Mouse (Mus musculus): ENCODE measurements around the gene Mapt. TPM values are rescaled to one million over a fixed set of nuclear protein-coding genes. Genes with fewer than 3 reads are reported as not detected.
A peak's percentile ranks its signal among the peaks of the same experiment; 100 is the strongest.

Gene Mapt
- polyA plus RNA-seq, 1 experiment: 77.9 TPM

DNA sequence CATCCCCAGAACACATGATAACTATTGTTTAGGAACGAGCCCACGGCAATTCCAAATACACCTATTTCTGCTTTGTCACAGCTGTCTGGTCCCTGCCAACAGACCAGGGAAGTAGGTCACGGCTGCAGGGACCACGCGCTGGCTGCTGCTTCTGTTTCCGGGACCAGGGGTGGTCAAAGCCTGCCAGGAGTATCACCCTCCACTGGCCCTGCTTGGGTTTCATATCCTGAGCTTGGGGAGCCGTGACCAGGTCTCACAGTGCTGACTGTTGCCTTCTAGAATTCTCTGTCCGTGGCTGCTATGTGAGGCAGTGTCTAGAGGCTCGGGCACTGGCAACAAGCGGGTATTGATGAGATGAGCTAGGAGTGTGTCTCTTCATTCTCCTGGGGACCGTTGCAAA, 36.2 kb downstream of the Mapt start:
- no peak overlapping the region for H3K4me3 ChIP-seq (replicated peaks; ENCODE audit: extremely low read depth, low read depth, low read length)
- 71% methylated on average over 11 of the region's 11 CpGs for WGBS
- DNase-seq: no peak
- H3K4me1 ChIP-seq (ENCODE audit: control insufficient read depth, insufficient read depth, low read length): peaks cover 8% of the 10 kb centered on the region; the same call in 1 of the 2 replicates
- no peak for TF ChIP-seq POLR2A (IDR thresholded peaks at IDR 0.05; ENCODE audit: borderline replicate concordance, extremely low read depth, low read depth, low read length)
- TF ChIP-seq CTCF (IDR thresholded peaks at IDR 0.05; ENCODE audit: insufficient read depth, low read length): no peak

DNA sequence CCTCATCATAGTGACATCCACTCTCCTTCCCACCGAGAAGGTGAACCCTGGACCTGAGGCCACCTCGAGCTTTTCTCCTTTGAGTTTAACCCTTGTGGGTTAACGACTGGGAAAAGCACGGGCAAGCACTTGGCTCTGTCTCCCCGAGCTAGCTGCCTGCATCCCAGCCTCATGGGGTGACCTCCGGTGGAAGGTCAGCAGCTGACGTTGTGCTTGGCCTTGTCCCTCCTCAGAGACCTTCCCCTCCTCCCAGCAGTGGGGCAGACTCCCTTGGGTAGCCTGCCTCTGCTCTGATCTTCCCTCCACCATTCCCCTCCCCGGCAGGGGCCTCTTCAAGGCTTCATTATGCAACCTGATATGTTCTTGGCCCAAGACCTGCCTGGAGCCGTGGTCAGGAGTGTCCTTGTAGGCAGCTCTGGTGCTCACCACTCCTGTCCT, 38.2 kb downstream of the Mapt start:
- Histone ChIP-seq H3K4me1 (ENCODE audit: control insufficient read depth, insufficient read depth, low read length) (peaks cover 8% of the 10 kb centered on the region), H3K4me3 (replicated peaks; ENCODE audit: extremely low read depth, low read depth, low read length) (no peak overlapping the region)
- DNase-seq: no peak
- WGBS: 40% methylated on average over 9 of the region's 9 CpGs
- TF ChIP-seq POLR2A (IDR thresholded peaks at IDR 0.05; ENCODE audit: borderline replicate concordance, extremely low read depth, low read depth, low read length) (no peak), CTCF (IDR thresholded peaks at IDR 0.05; ENCODE audit: insufficient read depth, low read length) (no peak)

DNA sequence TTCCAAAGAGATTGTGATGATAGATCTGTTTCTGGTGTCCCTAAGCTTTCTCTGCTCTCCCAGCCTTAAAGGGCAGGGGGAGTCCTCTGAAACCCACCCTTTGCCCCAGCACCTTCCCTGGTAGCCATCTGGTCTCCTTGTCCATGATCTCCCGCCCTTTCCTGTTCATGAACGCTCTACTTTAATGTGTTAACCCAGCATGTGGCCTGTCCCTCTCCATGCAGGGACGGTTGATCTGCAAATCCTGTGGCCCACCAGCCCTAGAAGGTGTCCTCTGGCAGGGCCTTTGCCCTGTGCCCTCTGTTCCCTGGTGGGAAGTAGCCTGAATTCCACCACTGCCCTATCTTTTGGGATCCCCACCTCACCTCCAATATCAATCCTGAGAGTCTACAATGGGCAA, 39.3 kb downstream of the Mapt start:
- H3K4me1 ChIP-seq (ENCODE audit: control insufficient read depth, insufficient read depth, low read length): peaks cover 8% of the 10 kb centered on the region
- TF ChIP-seq CTCF (IDR thresholded peaks at IDR 0.05; ENCODE audit: insufficient read depth, low read length): no peak
- TF ChIP-seq POLR2A (IDR thresholded peaks at IDR 0.05; ENCODE audit: borderline replicate concordance, extremely low read depth, low read depth, low read length): no peak
- no peak overlapping the region for H3K4me3 ChIP-seq (replicated peaks; ENCODE audit: extremely low read depth, low read depth, low read length)
- DNase-seq: no peak
- 78% methylated on average over 3 of the region's 3 CpGs for WGBS

DNA sequence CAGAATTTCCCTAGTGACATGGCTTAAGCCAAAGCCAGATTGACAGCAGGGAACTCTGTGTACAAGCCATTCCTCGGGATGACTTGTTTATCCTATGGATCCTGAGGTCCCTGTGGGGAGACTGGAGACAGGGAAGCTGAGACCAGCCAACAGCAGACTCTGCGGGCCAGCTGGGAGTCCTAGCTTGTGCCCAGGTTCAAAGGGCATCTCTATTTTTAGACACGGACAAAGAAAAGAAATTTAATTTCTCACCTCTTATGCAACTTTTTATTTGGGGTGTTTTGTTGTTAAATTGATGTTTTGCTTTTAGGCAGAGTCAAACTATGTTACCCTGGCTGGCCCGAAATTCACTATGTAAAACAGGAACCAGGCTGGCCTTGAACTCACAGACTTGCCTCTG, 39.7 kb downstream of the Mapt start:
- TF ChIP-seq CTCF (IDR thresholded peaks at IDR 0.05; ENCODE audit: insufficient read depth, low read length): no peak
- no peak for TF ChIP-seq POLR2A (IDR thresholded peaks at IDR 0.05; ENCODE audit: borderline replicate concordance, extremely low read depth, low read depth, low read length)
- H3K4me3 ChIP-seq (replicated peaks; ENCODE audit: extremely low read depth, low read depth, low read length): no peak overlapping the region
- WGBS: 55% methylated on average over 4 of the region's 4 CpGs
- peaks cover 8% of the 10 kb centered on the region for H3K4me1 ChIP-seq (ENCODE audit: control insufficient read depth, insufficient read depth, low read length)
- no peak for DNase-seq

DNA sequence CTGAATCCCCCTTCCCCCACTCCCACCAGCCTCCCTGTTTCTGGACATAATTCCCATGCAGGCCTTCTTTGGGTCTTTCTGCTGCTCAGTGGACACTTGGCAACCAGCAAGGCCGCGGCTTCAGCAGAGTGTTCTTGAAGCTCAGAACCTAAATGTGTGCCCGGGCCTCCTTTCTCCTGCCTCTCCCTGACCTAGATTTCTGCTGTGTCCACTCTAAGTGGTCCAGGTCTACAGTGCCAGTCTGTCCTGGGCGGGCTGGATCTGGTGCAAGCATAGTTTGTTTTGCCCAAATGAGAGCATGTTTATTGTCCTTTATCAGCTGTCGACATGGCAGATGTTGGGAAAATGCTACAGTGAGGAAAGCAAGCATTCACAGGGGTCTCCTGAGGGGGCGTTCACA, 40.7 kb downstream of the Mapt start:
- no peak for TF ChIP-seq CTCF (IDR thresholded peaks at IDR 0.05; ENCODE audit: insufficient read depth, low read length)
- TF ChIP-seq POLR2A (IDR thresholded peaks at IDR 0.05; ENCODE audit: borderline replicate concordance, extremely low read depth, low read depth, low read length): no peak
- Histone ChIP-seq H3K4me3 (replicated peaks; ENCODE audit: extremely low read depth, low read depth, low read length) (no peak overlapping the region), H3K4me1 (ENCODE audit: control insufficient read depth, insufficient read depth, low read length) (peaks cover 8% of the 10 kb centered on the region)
- DNase-seq: no peak
- WGBS: 65% methylated on average over 6 of the region's 6 CpGs

GRCm38 (mm10) chr11:104272352-104272751, 41.2 kb downstream of the Mapt start:
- Histone ChIP-seq H3K4me1 (ENCODE audit: control insufficient read depth, insufficient read depth, low read length) (peaks cover 8% of the 10 kb centered on the region), H3K4me3 (replicated peaks; ENCODE audit: extremely low read depth, low read depth, low read length) (no peak overlapping the region)
- 49% methylated on average over 8 of the region's 8 CpGs for WGBS
- no peak for DNase-seq
- TF ChIP-seq CTCF (IDR thresholded peaks at IDR 0.05; ENCODE audit: insufficient read depth, low read length) (no peak), POLR2A (IDR thresholded peaks at IDR 0.05; ENCODE audit: borderline replicate concordance, extremely low read depth, low read depth, low read length) (no peak)

DNA sequence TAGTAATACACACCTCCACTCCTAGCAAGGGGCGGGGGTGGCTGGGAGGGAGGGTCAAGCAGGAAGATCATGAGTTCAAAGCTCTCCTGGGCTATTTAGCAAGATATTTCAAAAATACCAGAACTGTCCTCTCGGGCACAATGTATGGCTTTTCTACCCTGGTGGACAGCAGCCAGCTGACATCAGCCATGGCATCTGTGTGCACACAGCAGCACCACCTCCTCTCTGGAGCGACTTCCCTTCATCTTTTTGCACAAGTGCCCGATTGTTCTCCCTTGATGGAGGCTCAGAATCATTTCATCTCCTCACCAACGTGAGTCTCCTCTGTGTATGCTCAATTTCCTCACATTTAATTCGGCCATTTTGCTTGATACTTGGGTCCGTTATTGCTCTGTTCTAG, 44.6 kb downstream of the Mapt start:
- TF ChIP-seq POLR2A (IDR thresholded peaks at IDR 0.05; ENCODE audit: borderline replicate concordance, extremely low read depth, low read depth, low read length): no peak
- TF ChIP-seq CTCF (IDR thresholded peaks at IDR 0.05; ENCODE audit: insufficient read depth, low read length): no peak
- 78% methylated on average over 7 of the region's 7 CpGs for WGBS
- H3K4me3 ChIP-seq (replicated peaks; ENCODE audit: extremely low read depth, low read depth, low read length): no peak overlapping the region
- H3K4me1 ChIP-seq (ENCODE audit: control insufficient read depth, insufficient read depth, low read length): peaks cover 5% of the 10 kb centered on the region
- DNase-seq: no peak

GRCm38 (mm10) chr11:104278222-104278621, 47.0 kb downstream of the Mapt start:
- TF ChIP-seq CTCF (IDR thresholded peaks at IDR 0.05; ENCODE audit: insufficient read depth, low read length): peak; percentile 63
- no peak for TF ChIP-seq POLR2A (IDR thresholded peaks at IDR 0.05; ENCODE audit: borderline replicate concordance, extremely low read depth, low read depth, low read length)
- 5% methylated on average over 20 of the region's 20 CpGs for WGBS
- DNase-seq: peak; percentile 46
- H3K4me1 ChIP-seq (ENCODE audit: control insufficient read depth, insufficient read depth, low read length): no peaks in the 10 kb centered on the region; the same call in 1 of the 2 replicates
- H3K4me3 ChIP-seq (replicated peaks; ENCODE audit: extremely low read depth, low read depth, low read length): no peak overlapping the region

DNA sequence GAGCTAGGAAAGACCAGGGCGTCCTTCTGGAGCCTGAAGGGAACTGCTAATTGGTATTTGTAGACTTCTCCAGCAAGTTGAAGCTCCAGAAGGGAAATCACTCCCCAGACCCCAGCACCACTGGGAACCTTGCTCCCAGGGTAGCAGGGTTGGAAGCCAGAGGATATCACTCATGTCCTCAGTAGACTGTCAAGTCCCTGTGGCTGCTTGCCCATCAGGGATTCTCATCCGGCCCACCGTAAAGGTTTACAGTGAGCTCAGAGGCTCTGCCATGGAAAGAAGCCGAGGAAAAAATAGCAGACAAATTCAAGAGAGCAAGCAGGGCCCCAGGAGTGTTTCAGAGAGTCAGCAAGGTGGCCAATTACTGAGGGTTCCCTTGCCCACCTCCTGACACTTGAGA, 47.9 kb downstream of the Mapt start:
- DNase-seq: no peak
- no peak for TF ChIP-seq CTCF (IDR thresholded peaks at IDR 0.05; ENCODE audit: insufficient read depth, low read length)
- no peak for TF ChIP-seq POLR2A (IDR thresholded peaks at IDR 0.05; ENCODE audit: borderline replicate concordance, extremely low read depth, low read depth, low read length)
- 60% methylated on average over 4 of the region's 4 CpGs for WGBS
- Histone ChIP-seq H3K4me1 (ENCODE audit: control insufficient read depth, insufficient read depth, low read length) (no peaks in the 10 kb centered on the region; the same call in 1 of the 2 replicates), H3K4me3 (replicated peaks; ENCODE audit: extremely low read depth, low read depth, low read length) (no peak overlapping the region)

DNA sequence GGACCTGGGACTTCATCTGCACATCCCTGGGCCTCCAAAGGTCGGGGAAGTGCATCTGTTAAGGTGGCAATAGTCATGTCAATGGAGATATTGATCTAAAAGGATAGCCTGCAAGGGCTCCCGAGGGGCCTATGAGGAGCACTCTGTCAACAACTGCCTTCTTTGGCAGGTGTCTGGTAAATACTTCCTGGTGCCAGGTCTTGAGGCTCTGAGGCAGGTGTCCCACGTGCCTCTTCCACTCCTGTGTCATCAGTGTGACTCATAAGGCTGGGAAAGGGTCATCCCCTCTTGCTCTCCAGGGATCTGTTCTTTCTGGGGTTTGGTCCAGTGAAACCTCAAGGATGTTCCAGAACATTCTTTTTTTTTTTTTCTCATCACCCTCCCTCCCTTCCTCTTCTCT, 48.3 kb downstream of the Mapt start:
- no peak overlapping the region for H3K4me3 ChIP-seq (replicated peaks; ENCODE audit: extremely low read depth, low read depth, low read length)
- TF ChIP-seq POLR2A (IDR thresholded peaks at IDR 0.05; ENCODE audit: borderline replicate concordance, extremely low read depth, low read depth, low read length) (no peak), CTCF (IDR thresholded peaks at IDR 0.05; ENCODE audit: insufficient read depth, low read length) (no peak)
- no peaks in the 10 kb centered on the region; the same call in 1 of the 2 replicates for H3K4me1 ChIP-seq (ENCODE audit: control insufficient read depth, insufficient read depth, low read length)
- no peak for DNase-seq
- WGBS: 27% methylated on average over 3 of the region's 3 CpGs
